Mouse (Mus musculus): Measurements from ENCODE around the gene Tspan15. TPM values are rescaled to one million over a fixed set of nuclear protein-coding genes. Genes with fewer than 3 reads are reported as not detected.

Gene Tspan15
- total RNA-seq, 1 experiment: 10.1 TPM

GRCm38 (mm10) chr10:62190821-62191220, 40.2 kb downstream of the Tspan15 start:
- DNase-seq (ENCODE audit: low read depth, low spot score): no peak
- no peak for TF ChIP-seq MAFK (IDR thresholded peaks at IDR 0.05; ENCODE audit: insufficient read depth, low read depth, low read length)

DNA sequence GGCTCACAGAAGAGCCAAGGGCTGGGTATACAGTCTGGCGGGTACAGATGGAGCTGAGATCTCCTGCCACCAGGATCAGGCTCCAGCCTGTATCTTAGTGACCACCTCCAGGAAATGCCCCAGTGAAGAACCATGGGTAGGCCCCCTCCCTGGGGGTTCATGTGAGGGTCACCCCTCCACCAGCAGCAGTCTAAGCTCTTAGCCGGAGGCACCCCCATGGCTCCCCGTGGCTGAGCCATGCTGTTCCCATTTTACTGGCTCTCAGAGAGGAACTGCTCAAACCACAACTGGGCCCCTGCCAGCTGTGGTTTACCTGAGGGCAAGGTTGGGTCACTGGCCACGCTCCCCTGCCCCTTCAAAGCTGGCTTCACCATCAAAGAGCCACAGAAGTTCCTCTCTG, 41.1 kb downstream of the Tspan15 start:
- no peak for DNase-seq (ENCODE audit: low read depth, low spot score)

More at GRCm38 (mm10) chr10:62190821-62191220, 40.2 kb downstream of the Tspan15 start:
- in situ Hi-C loops (cut with MboI; ENCODE audit: low sequenced_read_pairs in 2 of 2, unreplicated experiment in 2 of 2): no loop called here
- H3K27ac ChIP-seq (ENCODE audit: insufficient read depth, low read depth, low read length, poor library complexity, severe bottlenecking): no peak overlapping the region
- no peak overlapping the region for H3K4me3 ChIP-seq (ENCODE audit: insufficient read depth in 1 of 2, low read depth in 1 of 2, low read length in 2 of 2, poor library complexity in 1 of 2, severe bottlenecking in 1 of 2)
- no peak overlapping the region for H3K9ac ChIP-seq (ENCODE audit: insufficient read depth, low read depth, low read length, poor library complexity, severe bottlenecking)
- H3K4me1 ChIP-seq (ENCODE audit: control insufficient read depth in 2 of 2, insufficient read depth in 2 of 2, low read length in 2 of 2, poor library complexity in 1 of 2): peaks cover 0 to 4% of the 10 kb centered on the region in 2 experiments; a peak in 1 of 4 replicates
- H3K36me3 ChIP-seq (ENCODE audit: control insufficient read depth, insufficient read depth, low read length, poor library complexity, severe bottlenecking): no peaks in the 10 kb centered on the region
- no peaks in the 10 kb centered on the region for H3K9me3 ChIP-seq (ENCODE audit: control insufficient read depth, insufficient read depth, low read depth, low read length)

DNA sequence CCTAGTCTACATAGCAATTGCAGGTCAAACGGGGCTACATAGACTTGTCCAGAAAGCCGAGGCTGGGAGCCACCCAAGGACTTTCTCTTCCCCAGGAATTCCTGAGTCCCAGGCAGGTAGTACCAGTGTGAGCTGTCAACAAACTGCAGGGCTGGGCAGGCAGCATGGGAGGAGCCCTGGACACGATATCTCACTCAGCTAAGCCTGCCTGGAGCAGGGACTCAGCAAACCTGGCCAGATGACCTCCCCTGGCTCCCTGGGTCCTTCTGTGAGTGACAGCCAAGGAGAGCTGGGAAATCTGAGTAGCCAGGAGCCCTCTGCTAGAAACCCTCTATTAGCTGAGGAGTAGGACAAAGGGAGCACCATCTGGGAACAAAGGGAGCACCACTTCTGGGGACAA, 41.7 kb downstream of the Tspan15 start:
- Histone ChIP-seq H3K36me3 (ENCODE audit: control insufficient read depth, insufficient read depth, low read length, poor library complexity, severe bottlenecking) (no peaks in the 10 kb centered on the region), H3K4me1 (ENCODE audit: control insufficient read depth in 2 of 2, insufficient read depth in 2 of 2, low read length in 2 of 2, poor library complexity in 1 of 2) (no peaks in the 10 kb centered on the region), H3K9ac (ENCODE audit: insufficient read depth, low read depth, low read length, poor library complexity, severe bottlenecking) (no peak overlapping the region), H3K9me3 (ENCODE audit: control insufficient read depth, insufficient read depth, low read depth, low read length) (no peaks in the 10 kb centered on the region), H3K4me3 (ENCODE audit: insufficient read depth in 1 of 2, low read depth in 1 of 2, low read length in 2 of 2, poor library complexity in 1 of 2, severe bottlenecking in 1 of 2) (no peak overlapping the region), H3K27ac (ENCODE audit: insufficient read depth, low read depth, low read length, poor library complexity, severe bottlenecking) (no peak overlapping the region)
- no peak for DNase-seq (ENCODE audit: low read depth, low spot score)
- TF ChIP-seq CHD2 (IDR thresholded peaks at IDR 0.05; ENCODE audit: low read depth, low read length) (no peak), HCFC1 (IDR thresholded peaks at IDR 0.05; ENCODE audit: borderline replicate concordance, insufficient read depth, low read length) (no peak), ZC3H11A (IDR thresholded peaks at IDR 0.05; ENCODE audit: borderline replicate concordance, low read depth, low read length) (no peak), MAFK (IDR thresholded peaks at IDR 0.05; ENCODE audit: insufficient read depth, low read depth, low read length) (no peak), ZNF384 (IDR thresholded peaks at IDR 0.05; ENCODE audit: low read depth, low read length) (no peak)
- in situ Hi-C loops (cut with MboI; ENCODE audit: low sequenced_read_pairs in 2 of 2, unreplicated experiment in 2 of 2): no loop called here

More for the DNA sequence above, 41.1 kb downstream of the Tspan15 start:
- H3K27ac ChIP-seq (ENCODE audit: insufficient read depth, low read depth, low read length, poor library complexity, severe bottlenecking): no peak overlapping the region
- H3K4me1 ChIP-seq (ENCODE audit: control insufficient read depth in 2 of 2, insufficient read depth in 2 of 2, low read length in 2 of 2, poor library complexity in 1 of 2): no peaks in the 10 kb centered on the region
- H3K36me3 ChIP-seq (ENCODE audit: control insufficient read depth, insufficient read depth, low read length, poor library complexity, severe bottlenecking): no peaks in the 10 kb centered on the region
- TF ChIP-seq CHD2 (IDR thresholded peaks at IDR 0.05; ENCODE audit: low read depth, low read length): no peak
- TF ChIP-seq MAFK (IDR thresholded peaks at IDR 0.05; ENCODE audit: insufficient read depth, low read depth, low read length): no peak
- no peak for TF ChIP-seq ZC3H11A (IDR thresholded peaks at IDR 0.05; ENCODE audit: borderline replicate concordance, low read depth, low read length)
- TF ChIP-seq HCFC1 (IDR thresholded peaks at IDR 0.05; ENCODE audit: borderline replicate concordance, insufficient read depth, low read length): no peak
- no peak for TF ChIP-seq ZNF384 (IDR thresholded peaks at IDR 0.05; ENCODE audit: low read depth, low read length)
- H3K4me3 ChIP-seq (ENCODE audit: insufficient read depth in 1 of 2, low read depth in 1 of 2, low read length in 2 of 2, poor library complexity in 1 of 2, severe bottlenecking in 1 of 2): no peak overlapping the region
- in situ Hi-C loops (cut with MboI; ENCODE audit: low sequenced_read_pairs in 2 of 2, unreplicated experiment in 2 of 2): no loop called here
- no peak overlapping the region for H3K9ac ChIP-seq (ENCODE audit: insufficient read depth, low read depth, low read length, poor library complexity, severe bottlenecking)
- H3K9me3 ChIP-seq (ENCODE audit: control insufficient read depth, insufficient read depth, low read depth, low read length): no peaks in the 10 kb centered on the region

DNA sequence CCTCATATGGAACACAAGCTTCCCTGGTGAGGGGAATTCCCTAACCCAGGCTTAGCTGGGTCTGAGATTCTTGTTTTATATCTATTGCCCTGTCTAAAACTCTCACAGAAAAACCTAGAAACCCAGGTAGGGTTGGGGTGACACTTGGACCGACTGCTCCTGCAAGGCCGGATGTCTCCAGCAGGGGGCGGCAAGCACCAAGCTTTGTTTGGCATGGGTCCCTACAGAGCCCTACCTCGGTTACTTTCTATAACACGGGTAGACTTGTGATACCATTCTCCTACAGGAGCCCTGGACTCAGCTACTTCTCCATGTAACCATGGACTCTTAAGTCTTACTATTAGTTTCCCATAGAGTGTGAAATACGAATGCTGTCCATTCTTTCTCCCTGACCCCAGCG, 44.2 kb downstream of the Tspan15 start:
- peak; percentile 96 for TF ChIP-seq ZC3H11A (IDR thresholded peaks at IDR 0.05; ENCODE audit: borderline replicate concordance, low read depth, low read length)
- TF ChIP-seq MAFK (IDR thresholded peaks at IDR 0.05; ENCODE audit: insufficient read depth, low read depth, low read length): no peak
- no peak overlapping the region for H3K4me3 ChIP-seq (ENCODE audit: insufficient read depth in 1 of 2, low read depth in 1 of 2, low read length in 2 of 2, poor library complexity in 1 of 2, severe bottlenecking in 1 of 2)
- peak; percentile 54 for DNase-seq (ENCODE audit: low read depth, low spot score)
- in situ Hi-C loops (cut with MboI; ENCODE audit: low sequenced_read_pairs in 2 of 2, unreplicated experiment in 2 of 2): no loop called here
- no peak overlapping the region for H3K27ac ChIP-seq (ENCODE audit: insufficient read depth, low read depth, low read length, poor library complexity, severe bottlenecking)
- no peaks in the 10 kb centered on the region for H3K9me3 ChIP-seq (ENCODE audit: control insufficient read depth, insufficient read depth, low read depth, low read length)
- H3K9ac ChIP-seq (ENCODE audit: insufficient read depth, low read depth, low read length, poor library complexity, severe bottlenecking): no peak overlapping the region
- H3K36me3 ChIP-seq (ENCODE audit: control insufficient read depth, insufficient read depth, low read length, poor library complexity, severe bottlenecking): no peaks in the 10 kb centered on the region
- no peaks in the 10 kb centered on the region for H3K4me1 ChIP-seq (ENCODE audit: control insufficient read depth in 2 of 2, insufficient read depth in 2 of 2, low read length in 2 of 2, poor library complexity in 1 of 2)

GRCm38 (mm10) chr10:62183053-62183452, 48.0 kb downstream of the Tspan15 start:
- no peak overlapping the region for H3K4me3 ChIP-seq (ENCODE audit: insufficient read depth in 1 of 2, low read depth in 1 of 2, low read length in 2 of 2, poor library complexity in 1 of 2, severe bottlenecking in 1 of 2)
- H3K4me1 ChIP-seq (ENCODE audit: control insufficient read depth in 2 of 2, insufficient read depth in 2 of 2, low read length in 2 of 2, poor library complexity in 1 of 2): peaks cover 0 to 4% of the 10 kb centered on the region in 2 experiments; a peak in 1 of 4 replicates
- peak; percentile 99 for DNase-seq (ENCODE audit: low read depth, low spot score)
- TF ChIP-seq HCFC1 (IDR thresholded peaks at IDR 0.05; ENCODE audit: borderline replicate concordance, insufficient read depth, low read length): peak; percentile 73; the same call in 1 of the 2 replicates
- peak; percentile 100 for TF ChIP-seq ZC3H11A (IDR thresholded peaks at IDR 0.05; ENCODE audit: borderline replicate concordance, low read depth, low read length)
- TF ChIP-seq MAFK (IDR thresholded peaks at IDR 0.05; ENCODE audit: insufficient read depth, low read depth, low read length): no peak
- no peaks in the 10 kb centered on the region for H3K9me3 ChIP-seq (ENCODE audit: control insufficient read depth, insufficient read depth, low read depth, low read length)
- no peaks in the 10 kb centered on the region for H3K36me3 ChIP-seq (ENCODE audit: control insufficient read depth, insufficient read depth, low read length, poor library complexity, severe bottlenecking)
- in situ Hi-C loops (cut with MboI; ENCODE audit: low sequenced_read_pairs in 2 of 2, unreplicated experiment in 2 of 2): loop anchor here (5.0 kb wide), 2 partner anchors 76 to 81 kb away; no protein-coding TSS in a partner anchor
- H3K9ac ChIP-seq (ENCODE audit: insufficient read depth, low read depth, low read length, poor library complexity, severe bottlenecking): no peak overlapping the region
- no peak overlapping the region for H3K27ac ChIP-seq (ENCODE audit: insufficient read depth, low read depth, low read length, poor library complexity, severe bottlenecking)

All from ES-E14 (cell line).